Mouse (Mus musculus): ENCODE measurements around the gene Ift80.

DNA sequence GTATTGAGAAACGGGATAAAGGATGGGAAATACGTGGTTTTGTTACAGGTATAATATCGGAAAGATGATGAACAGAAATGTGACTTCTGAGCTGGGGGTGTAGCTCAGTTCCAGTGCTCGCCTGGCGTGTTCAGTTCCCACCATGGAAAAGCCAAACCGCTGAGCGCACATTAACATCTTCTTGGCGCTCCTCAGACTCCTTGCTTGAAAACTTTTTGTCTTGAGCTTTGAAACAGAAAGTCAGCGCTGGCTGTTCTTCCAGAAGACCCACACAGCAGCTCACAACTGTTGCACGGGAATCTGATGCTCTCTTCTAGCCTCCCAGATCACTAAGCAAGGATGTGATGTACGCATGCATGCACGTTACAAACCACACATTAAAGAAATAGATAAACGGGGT lies 41.4 kb upstream of the Ift80 start:
- TF ChIP-seq POLR2A (IDR thresholded peaks at IDR 0.05; ENCODE audit: extremely low read depth, insufficient read depth, low read length) (no peak), CTCF (IDR thresholded peaks at IDR 0.05; ENCODE audit: extremely low read depth, insufficient read depth, low read length) (no peak)
